Mouse (Mus musculus): ENCODE measurements at regions not wholly inside any gene's neighbourhood (a gene's known extent, or its start where the extent isn't known, plus 50 kb on each side); places are given as distances from the start of the nearest gene placed in this dataset.

DNA sequence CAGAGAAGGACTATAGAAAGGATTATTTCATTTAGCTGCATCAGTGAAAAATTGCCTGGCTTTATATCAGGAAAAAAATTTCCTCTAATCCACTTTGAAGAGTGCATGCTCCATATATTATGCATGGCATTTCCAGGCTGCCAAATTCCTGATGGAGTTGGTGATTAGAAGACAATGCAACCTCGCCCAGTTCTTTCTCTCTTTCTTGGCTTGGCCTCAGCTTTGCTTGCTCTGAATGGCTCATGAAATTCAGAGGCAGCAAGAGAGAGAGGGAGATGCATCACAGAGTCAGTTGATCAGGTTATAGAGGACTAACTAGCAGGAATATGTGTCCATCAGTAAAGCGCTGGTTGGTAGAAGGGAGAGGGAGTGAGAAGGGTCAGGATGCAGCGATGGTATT lies 335.6 kb upstream of the Igfbp7 start:
- TF ChIP-seq EP300 (IDR thresholded peaks at IDR 0.05; ENCODE audit: low read depth) (no peak), CTCF (IDR thresholded peaks at IDR 0.05; ENCODE audit: low read depth) (no peak)

All from heart, postnatal 0 days (tissue).